Mouse (Mus musculus) mouse embryonic stem cell (cell line): ENCODE results near the gene Gm17334.

Experiments used
- in situ Hi-C, 2 experiments: fragments of 300-500 bp; cut with MboI; formaldehyde crosslinking; loops; 1 replicate in 1 of 2; 3 replicates in 1 of 2; pipeline ENCODE4 v1.14.3; 2019 to 2020; ENCODE audit warnings: low sequenced_read_pairs in 2 of 2, low pct_unique_long_range_greater_than_20kb in 1 of 2, mixed read lengths in 1 of 2; ENCODE audit not compliant: unreplicated experiment in 1 of 2

The Gm17334 gene

GRCm38 (mm10) chr11:53778455-53778854, 5.5 kb upstream of the Gm17334 start:
- in situ Hi-C loops, result no loop called here

- in situ Hi-C loops, result no loop called here
These were observed 4.7 kb upstream of the Gm17334 start for GRCm38 (mm10) chr11:53777736-53778135.

GRCm38 (mm10) chr11:53774659-53775255, 1.8 kb upstream of the Gm17334 start:
- in situ Hi-C loops, result no loop called here

- in situ Hi-C loops, result no loop called here
These were observed 814 bp upstream of the Gm17334 start for GRCm38 (mm10) chr11:53773641-53774360.

GRCm38 (mm10) chr11:53772536-53772935, 451 bp downstream of the Gm17334 start:
- in situ Hi-C loops, result no loop called here

GRCm38 (mm10) chr11:53771001-53771744, 1.8 kb downstream of the Gm17334 start:
- in situ Hi-C loops, result no loop called here

GRCm38 (mm10) chr11:53770125-53770791, 2.7 kb downstream of the Gm17334 start:
- in situ Hi-C loops, result no loop called here

- in situ Hi-C loops, result no loop called here
These were observed 3.2 kb downstream of the Gm17334 start, which contains the start of gene Irf1 for GRCm38 (mm10) chr11:53769760-53770124. Gene Irf1, plus strand, starts transcription at chr11:53770014.

GRCm38 (mm10) chr11:53769185-53769576, 3.8 kb downstream of the Gm17334 start:
- in situ Hi-C loops, result no loop called here

- in situ Hi-C loops, result no loop called here
These were observed 4.4 kb downstream of the Gm17334 start for GRCm38 (mm10) chr11:53768422-53769184.

GRCm38 (mm10) chr11:53764581-53764980, 8.4 kb downstream of the Gm17334 start:
- in situ Hi-C loops, result no loop called here

- in situ Hi-C loops, result no loop called here
These were observed 9.4 kb downstream of the Gm17334 start for GRCm38 (mm10) chr11:53763496-53764140.

- in situ Hi-C loops, result no loop called here
These were observed 10.0 kb downstream of the Gm17334 start for GRCm38 (mm10) chr11:53762827-53763495.

- in situ Hi-C loops, result no loop called here
These were observed 10.6 kb downstream of the Gm17334 start for GRCm38 (mm10) chr11:53762426-53762825.

GRCm38 (mm10) chr11:53761822-53762221, 11.2 kb downstream of the Gm17334 start:
- in situ Hi-C loops, result no loop called here

- in situ Hi-C loops, result no loop called here
These were observed 11.7 kb downstream of the Gm17334 start for GRCm38 (mm10) chr11:53761284-53761683.
